Mouse (Mus musculus): ENCODE results near the gene Casp2. TPM values are rescaled to one million over a fixed set of nuclear protein-coding genes. Genes with fewer than 3 reads are reported as not detected.

Casp2 gene
- total RNA-seq, 2 experiments from 2014 or later, result 17.4 to 24.0 TPM

Other genes starting within 250 kb of the Casp2 start
- not detected for gene Sva, start 226.6 kb upstream of the Casp2 start, total RNA-seq (2021)
- not detected for gene Tas2r139, start 124.0 kb upstream of the Casp2 start, total RNA-seq (2021)
- gene Tas2r144, start 49.7 kb upstream of the Casp2 start, total RNA-seq (2021), result not detected
- 10 to 100 TPM; 10.3 to 13.3 TPM for gene Gstk1, start 19.1 kb upstream of the Casp2 start, total RNA-seq (2021)
- not detected for gene Tmem139, start 3.0 kb upstream of the Casp2 start, total RNA-seq (2021)
- 1 to 10 TPM; 2.8 to 3.6 TPM for gene Clcn1, start 21.7 kb downstream of the Casp2 start, total RNA-seq (2021)
- 10 to 100 TPM; 80.2 to 82.8 TPM for gene Fam131b, start 59.7 kb downstream of the Casp2 start, total RNA-seq (2021)
- gene Zyx, start 84.6 kb downstream of the Casp2 start, total RNA-seq (2021), result 10 to 100 TPM; 39.5 to 40.3 TPM
- gene Epha1, start 108.3 kb downstream of the Casp2 start, total RNA-seq (2021), result under 1 TPM; 0.13 to 0.20 TPM
- not detected for gene Tas2r143, start 135.3 kb downstream of the Casp2 start, total RNA-seq (2021)
- gene Tas2r135, start 140.4 kb downstream of the Casp2 start, total RNA-seq (2021), result not detected
- gene Tas2r126, start 169.6 kb downstream of the Casp2 start, total RNA-seq (2021), result not detected
- gene Olfr458, start 200.2 kb downstream of the Casp2 start, total RNA-seq (2021), result not detected
- not detected for gene Olfr457, start 211.3 kb downstream of the Casp2 start, total RNA-seq (2021)
- gene Olfr456, start 222.2 kb downstream of the Casp2 start, total RNA-seq (2021), result not detected